Mouse (Mus musculus) olfactory bulb, adult 2 months (tissue): ENCODE results near the gene Clstn1.

Source experiments
- CTCF ChIP-seq: fragments of 200-500 bp; IDR thresholded peaks from 2 replicates; pipeline ENCODE4 v1.5.1; 2012; ENCODE audit warnings: low read depth, mild to moderate bottlenecking, low read length, moderate library complexity; ENCODE audit not compliant: insufficient read depth
- POLR2A ChIP-seq: fragments of 200-500 bp; IDR thresholded peaks from 2 replicates; pipeline ENCODE4 v1.6.1; 2012; ENCODE audit warnings: mild to moderate bottlenecking, low read depth, low read length, moderate library complexity; ENCODE audit not compliant: insufficient read depth

DNA sequence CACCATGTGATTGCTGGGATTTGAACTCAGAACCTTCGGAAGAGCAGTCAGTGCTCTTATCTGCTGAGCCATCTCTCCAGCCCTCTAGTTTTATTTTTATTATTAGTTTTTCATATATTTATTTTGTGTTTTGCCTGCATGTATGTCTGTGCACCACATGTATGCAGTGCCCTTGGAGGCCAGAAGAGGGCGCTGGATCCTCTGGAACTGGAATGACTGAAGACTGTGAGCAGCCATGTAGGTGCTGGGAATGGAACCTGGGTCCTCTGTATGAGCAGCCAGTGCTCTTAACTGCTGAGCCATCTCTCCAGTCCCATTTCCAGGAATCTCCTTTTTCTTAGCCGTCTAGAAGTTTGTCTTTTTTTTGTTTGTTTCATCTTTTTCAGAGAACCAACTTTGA lies 18.2 kb downstream of the Clstn1 start:
- TF ChIP-seq POLR2A (no peak), CTCF (no peak)
